Mouse (Mus musculus): ENCODE results near the gene Vmn2r83.

DNA sequence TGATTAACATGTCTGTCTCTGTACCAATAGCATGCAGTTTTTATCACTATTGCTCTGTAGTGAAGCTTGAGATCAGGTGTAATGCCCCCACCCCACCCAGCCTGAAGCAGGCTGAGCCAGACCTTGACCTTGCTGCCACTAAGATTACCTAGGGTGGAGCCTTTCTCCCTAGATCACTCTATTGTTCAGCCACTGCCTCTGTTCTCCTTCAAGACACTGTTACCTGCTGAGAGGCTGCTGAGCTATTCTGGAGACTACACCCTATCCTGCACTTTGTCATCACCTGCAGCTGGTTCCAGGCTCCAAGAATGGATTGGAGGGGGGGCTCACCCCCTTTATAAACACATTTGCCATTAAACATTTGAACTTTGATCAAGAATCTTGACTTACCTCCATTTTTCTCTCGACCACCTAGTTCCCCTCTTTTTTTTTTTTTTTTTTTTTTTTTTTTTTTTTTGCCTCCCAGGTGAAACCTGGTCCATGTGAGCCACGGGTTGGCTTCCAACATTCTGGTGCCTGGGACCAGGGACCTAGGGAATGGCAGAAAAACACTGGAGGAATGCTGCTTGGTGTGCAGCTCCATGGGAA is 28.3 kb downstream of the Vmn2r83 start:
- TF ChIP-seq CTCF (IDR thresholded peaks at IDR 0.05; ENCODE audit: extremely low read depth, insufficient read length, insufficient replicate concordance, low read depth, low read length) (no peak), POLR2A (IDR thresholded peaks at IDR 0.05; ENCODE audit: low read depth, low read length) (no peak)

Data from small intestine, adult 2 months (tissue).